Mouse (Mus musculus) gastrocnemius, adult 8-10 months (tissue): ENCODE measurements around the gene Muc4. TPM values are rescaled to one million over a fixed set of nuclear protein-coding genes. Genes with fewer than 3 reads are reported as not detected.

Source experiments
- total RNA-seq, 4 experiments: library from RNA; stranded (reverse); gene quantifications; 2 replicates each; pipeline ENCODE4 v1.2.4; 2022

The Muc4 gene
- total RNA-seq, 4 experiments from 2014 or later = 0.05 to 0.38 TPM; not detected in 2

Other genes starting within 250 kb of the Muc4 start
- gene Slc51a, start 248.0 kb upstream of the Muc4 start, total RNA-seq = not detected
- gene Zdhhc19, start 239.6 kb upstream of the Muc4 start, total RNA-seq = not detected
- gene Tfrc, start 127.0 kb upstream of the Muc4 start, total RNA-seq = 10 to 100 TPM; 46.2 to 82.1 (median 70.2) TPM
- 10 to 100 TPM; 43.7 to 58.1 (median 46.2) TPM for gene Tnk2, start 92.0 kb upstream of the Muc4 start, total RNA-seq
- under 1 TPM; 0.34 to 0.70 (median 0.42) TPM for gene Muc20, start 61.5 kb downstream of the Muc4 start, total RNA-seq
- gene Smbd1, start 74.6 kb downstream of the Muc4 start, total RNA-seq = not detected
- 100 to 1,000 TPM; 107 to 123 (median 116) TPM for gene Fyttd1, start 141.6 kb downstream of the Muc4 start, total RNA-seq
- gene Rubcn, start 141.9 kb downstream of the Muc4 start, total RNA-seq = 10 to 100 TPM; 22.4 to 29.0 (median 25.9) TPM
- gene Lrch3, start 178.2 kb downstream of the Muc4 start, total RNA-seq = 10 to 100 TPM; 11.6 to 15.3 (median 13.8) TPM